Mouse (Mus musculus) brown adipose tissue, adult 24 weeks (tissue): Measurements from ENCODE around the gene Hist1h4d. TPM values are rescaled to one million over a fixed set of nuclear protein-coding genes. Genes with fewer than 3 reads are reported as not detected.
"Not testable (repeated sequence)": the region's sequence is repeated elsewhere in the genome, so short reads cannot be mapped to it uniquely, and the experiment has no call there.

Source experiments
- H3K27ac ChIP-seq: fragments of 200-500 bp; replicated peaks from 2 replicates; pipeline ENCODE4 v1.5.1; 2012; ENCODE audit warnings: low read depth, mild to moderate bottlenecking, low read length
- H3K4me1 ChIP-seq: fragments of 200-500 bp; 2 replicates; pipeline ENCODE4 v1.6.1; 2012; ENCODE audit warnings: low read length, mixed read lengths; ENCODE audit not compliant: control insufficient read depth, insufficient read depth, insufficient read length
- H3K4me3 ChIP-seq: fragments of 200-500 bp; 2 replicates; pipeline ENCODE4 v1.5.1; 2012; ENCODE audit warnings: low read depth, mild to moderate bottlenecking, low read length, moderate library complexity; ENCODE audit not compliant: insufficient read depth
- polyA plus RNA-seq: library from polyadenylated mRNA; stranded (reverse); fragments of >200 nt; gene quantifications from 2 replicates; pipeline ENCODE4 v1.2.4, GENCODE M21; 2012; ENCODE audit not compliant: missing spikeins, insufficient read depth, insufficient read length

Gene Hist1h4d
- polyA plus RNA-seq, 1 experiment, result not detected

- H3K4me1 ChIP-seq, H3K27ac ChIP-seq: not testable (repeated sequence)
- peak overlapping the region; percentile 59 for H3K4me3 ChIP-seq
Observed at GRCm38 (mm10) chr13:23575864-23576313, 5.5 kb upstream of the Hist1h4d start.

GRCm38 (mm10) chr13:23576351-23576881 is 5.0 kb upstream of the Hist1h4d start:
- H3K4me3 ChIP-seq, result 0 out of 2 replicates have a peak overlapping the region, but pooled peaks have one; percentile 6
- no peak overlapping the region for H3K27ac ChIP-seq

GRCm38 (mm10) chr13:23576906-23577639 is 4.3 kb upstream of the Hist1h4d start:
- 0 out of 2 replicates have a peak, but pooled peaks cover 2% of the 10 kb centered on the region for H3K4me1 ChIP-seq
- H3K27ac ChIP-seq, result no peak overlapping the region
- no peak overlapping the region for H3K4me3 ChIP-seq

More at GRCm38 (mm10) chr13:23576351-23576881, 5.0 kb upstream of the Hist1h4d start:
- 0 out of 2 replicates have a peak, but pooled peaks cover 2% of the 10 kb centered on the region for H3K4me1 ChIP-seq

- peaks cover 4% of the 10 kb centered on the region; the same call in 1 of the 2 replicates for H3K4me1 ChIP-seq
- H3K4me3 ChIP-seq, result no peak overlapping the region
Observed at GRCm38 (mm10) chr13:23577835-23578234, 3.6 kb upstream of the Hist1h4d start.

GRCm38 (mm10) chr13:23582219-23583056 is 1.0 kb downstream of the Hist1h4d start:
- Histone ChIP-seq H3K4me1 (peaks cover 11% of the 10 kb centered on the region; the same call in 1 of the 2 replicates), H3K4me3 (peak overlapping the region; percentile 54), H3K27ac (no peak overlapping the region)

More at GRCm38 (mm10) chr13:23577835-23578234, 3.6 kb upstream of the Hist1h4d start:
- H3K27ac ChIP-seq, result no peak overlapping the region

GRCm38 (mm10) chr13:23583387-23584068 is 2.1 kb downstream of the Hist1h4d start:
- Histone ChIP-seq H3K4me3 (no peak overlapping the region), H3K4me1 (peaks cover 11% of the 10 kb centered on the region; the same call in 1 of the 2 replicates), H3K27ac (peak overlapping the region; percentile 41; the same call in 1 of the 2 replicates)

- peak overlapping the region; percentile 92 for H3K4me3 ChIP-seq
Observed at GRCm38 (mm10) chr13:23584331-23584730, 2.9 kb downstream of the Hist1h4d start.

GRCm38 (mm10) chr13:23585029-23585441 is 3.6 kb downstream of the Hist1h4d start:
- peak overlapping the region; percentile 92 for H3K4me3 ChIP-seq
- H3K4me1 ChIP-seq, result peaks cover 11% of the 10 kb centered on the region; the same call in 1 of the 2 replicates
- H3K27ac ChIP-seq, result peak overlapping the region; percentile 99

More at GRCm38 (mm10) chr13:23584331-23584730, 2.9 kb downstream of the Hist1h4d start:
- H3K4me1 ChIP-seq, result peaks cover 11% of the 10 kb centered on the region; the same call in 1 of the 2 replicates
- peak overlapping the region; percentile 99 for H3K27ac ChIP-seq

GRCm38 (mm10) chr13:23585442-23586098 is 4.2 kb downstream of the Hist1h4d start:
- H3K4me1 ChIP-seq, result peaks cover 11% of the 10 kb centered on the region; the same call in 1 of the 2 replicates
- peak overlapping the region; percentile 92 for H3K4me3 ChIP-seq
- peak overlapping the region; percentile 99 for H3K27ac ChIP-seq

- Histone ChIP-seq H3K27ac (peak overlapping the region; percentile 41; the same call in 1 of the 2 replicates), H3K4me1 (peaks cover 11% of the 10 kb centered on the region; the same call in 1 of the 2 replicates), H3K4me3 (peak overlapping the region; percentile 66)
Observed at GRCm38 (mm10) chr13:23586099-23586939, 4.9 kb downstream of the Hist1h4d start.

GRCm38 (mm10) chr13:23586940-23587225 is 5.5 kb downstream of the Hist1h4d start:
- no peak overlapping the region for H3K27ac ChIP-seq
- peak overlapping the region; percentile 66 for H3K4me3 ChIP-seq
- H3K4me1 ChIP-seq, result peaks cover 11% of the 10 kb centered on the region; the same call in 1 of the 2 replicates

- Histone ChIP-seq H3K4me1 (peaks cover 3% of the 10 kb centered on the region; the same call in 1 of the 2 replicates), H3K27ac (no peak overlapping the region), H3K4me3 (no peak overlapping the region)
Observed at GRCm38 (mm10) chr13:23591206-23591605, 9.8 kb downstream of the Hist1h4d start.

- not testable (repeated sequence) for H3K4me3 ChIP-seq, H3K4me1 ChIP-seq, H3K27ac ChIP-seq
Observed at GRCm38 (mm10) chr13:23591886-23592285, 10.5 kb downstream of the Hist1h4d start.
